Mouse (Mus musculus): ENCODE measurements around the gene Acer2. TPM values are rescaled to one million over a fixed set of nuclear protein-coding genes. Genes with fewer than 3 reads are reported as not detected.
A peak's percentile ranks its signal among the peaks of the same experiment; 100 is the strongest.

Gene Acer2
- total and polyA plus RNA-seq, 2 experiments from 2014 or later: 9.5 to 9.6 TPM

- H3K4me2 ChIP-seq (ENCODE audit: low read depth, low read length): peak overlapping the region; percentile 60
- H3K27ac ChIP-seq: peak overlapping the region; percentile 34; the same call in 1 of the 2 replicates
- no peaks in the 10 kb centered on the region for H3K27me3 ChIP-seq (ENCODE audit: insufficient read depth, low read length)
- no peak for TF ChIP-seq CTCF (IDR thresholded peaks at IDR 0.05; ENCODE audit: low read depth)
- no peaks in the 10 kb centered on the region for H3K9me3 ChIP-seq (ENCODE audit: low read length)
- H3K4me3 ChIP-seq (ENCODE audit: low read length): peak overlapping the region; percentile 44
- no peak; the same call in 1 of the 2 replicates for ATAC-seq
- no peak for DNase-seq (ENCODE audit: low spot score)
- H3K9ac ChIP-seq (replicated peaks; ENCODE audit: low read length): no peak overlapping the region; the same call in 1 of the 2 replicates
- 85% methylated on average over 7 of the region's 7 CpGs for WGBS
- H3K4me1 ChIP-seq (ENCODE audit: insufficient read depth, low read length): no peaks in the 10 kb centered on the region
- no peaks in the 10 kb centered on the region for H3K36me3 ChIP-seq (ENCODE audit: insufficient read depth, low read length)
Measured at GRCm38 (mm10) chr4:86930101-86930635, 56.0 kb downstream of the Acer2 start.

GRCm38 (mm10) chr4:86930636-86931456 is 56.6 kb downstream of the Acer2 start:
- peak overlapping the region; percentile 60 for H3K4me2 ChIP-seq (ENCODE audit: low read depth, low read length)
- H3K27ac ChIP-seq: peak overlapping the region; percentile 75
- no peaks in the 10 kb centered on the region for H3K27me3 ChIP-seq (ENCODE audit: insufficient read depth, low read length)
- H3K4me1 ChIP-seq (ENCODE audit: insufficient read depth, low read length): no peaks in the 10 kb centered on the region
- WGBS: 8% methylated on average over 33 of the region's 33 CpGs
- ATAC-seq (peak; percentile 80), DNase-seq (ENCODE audit: low spot score) (peak; percentile 79)
- H3K9ac ChIP-seq (replicated peaks; ENCODE audit: low read length): peak overlapping the region; percentile 59
- H3K36me3 ChIP-seq (ENCODE audit: insufficient read depth, low read length): no peaks in the 10 kb centered on the region
- TF ChIP-seq CTCF (IDR thresholded peaks at IDR 0.05; ENCODE audit: low read depth): no peak; the same call in 1 of the 2 replicates
- peak overlapping the region; percentile 44 for H3K4me3 ChIP-seq (ENCODE audit: low read length)
- H3K9me3 ChIP-seq (ENCODE audit: low read length): no peaks in the 10 kb centered on the region

- Histone ChIP-seq H3K9me3 (ENCODE audit: low read length) (no peaks in the 10 kb centered on the region), H3K4me3 (ENCODE audit: low read length) (no peak overlapping the region), H3K4me2 (ENCODE audit: low read depth, low read length) (no peak overlapping the region), H3K4me1 (ENCODE audit: insufficient read depth, low read length) (no peaks in the 10 kb centered on the region), H3K36me3 (ENCODE audit: insufficient read depth, low read length) (no peaks in the 10 kb centered on the region), H3K27me3 (ENCODE audit: insufficient read depth, low read length) (no peaks in the 10 kb centered on the region), H3K27ac (no peak overlapping the region), H3K9ac (replicated peaks; ENCODE audit: low read length) (no peak overlapping the region)
- DNase-seq (ENCODE audit: low spot score) (no peak), ATAC-seq (peak; percentile 8; the same call in 1 of the 2 replicates)
- WGBS: 79% methylated on average over 6 of the region's 6 CpGs
- TF ChIP-seq CTCF (IDR thresholded peaks at IDR 0.05; ENCODE audit: low read depth): peak; percentile 47
Measured at GRCm38 (mm10) chr4:86933026-86933425, 58.8 kb downstream of the Acer2 start.

- no peak overlapping the region for H3K9ac ChIP-seq (replicated peaks; ENCODE audit: low read length)
- H3K4me3 ChIP-seq (ENCODE audit: low read length): no peak overlapping the region
- ATAC-seq (no peak), DNase-seq (ENCODE audit: low spot score) (no peak)
- H3K27me3 ChIP-seq (ENCODE audit: insufficient read depth, low read length): no peaks in the 10 kb centered on the region
- no peaks in the 10 kb centered on the region for H3K36me3 ChIP-seq (ENCODE audit: insufficient read depth, low read length)
- no peaks in the 10 kb centered on the region for H3K9me3 ChIP-seq (ENCODE audit: low read length)
- no peak overlapping the region for H3K4me2 ChIP-seq (ENCODE audit: low read depth, low read length)
- no peak for TF ChIP-seq CTCF (IDR thresholded peaks at IDR 0.05; ENCODE audit: low read depth)
- H3K27ac ChIP-seq: no peak overlapping the region
- no peaks in the 10 kb centered on the region for H3K4me1 ChIP-seq (ENCODE audit: insufficient read depth, low read length)
- 94% methylated on average over 9 of the region's 9 CpGs for WGBS
Measured at GRCm38 (mm10) chr4:86936217-86936616, 62.0 kb downstream of the Acer2 start.

- TF ChIP-seq CTCF (IDR thresholded peaks at IDR 0.05; ENCODE audit: low read depth): no peak
- DNase-seq (ENCODE audit: low spot score): no peak
- no peak overlapping the region for H3K9ac ChIP-seq (replicated peaks; ENCODE audit: low read length)
- ATAC-seq: no peak
- H3K27ac ChIP-seq: no peak overlapping the region
- no peak overlapping the region for H3K4me3 ChIP-seq (ENCODE audit: low read length)
- 56% methylated on average over 3 of the region's 3 CpGs for WGBS
- no peaks in the 10 kb centered on the region for H3K4me1 ChIP-seq (ENCODE audit: insufficient read depth, low read length)
- H3K27me3 ChIP-seq (ENCODE audit: insufficient read depth, low read length): no peaks in the 10 kb centered on the region
- no peaks in the 10 kb centered on the region for H3K9me3 ChIP-seq (ENCODE audit: low read length)
- H3K36me3 ChIP-seq (ENCODE audit: insufficient read depth, low read length): no peaks in the 10 kb centered on the region
- no peak overlapping the region for H3K4me2 ChIP-seq (ENCODE audit: low read depth, low read length)
Measured at GRCm38 (mm10) chr4:86936706-86937105, 62.5 kb downstream of the Acer2 start.

GRCm38 (mm10) chr4:86942656-86943055 is 68.5 kb downstream of the Acer2 start:
- Histone ChIP-seq H3K4me3 (ENCODE audit: low read length) (no peak overlapping the region), H3K27ac (no peak overlapping the region), H3K4me2 (ENCODE audit: low read depth, low read length) (no peak overlapping the region), H3K9me3 (ENCODE audit: low read length) (no peaks in the 10 kb centered on the region), H3K4me1 (ENCODE audit: insufficient read depth, low read length) (no peaks in the 10 kb centered on the region), H3K36me3 (ENCODE audit: insufficient read depth, low read length) (no peaks in the 10 kb centered on the region), H3K27me3 (ENCODE audit: insufficient read depth, low read length) (no peaks in the 10 kb centered on the region), H3K9ac (replicated peaks; ENCODE audit: low read length) (no peak overlapping the region)
- TF ChIP-seq CTCF (IDR thresholded peaks at IDR 0.05; ENCODE audit: low read depth): no peak
- ATAC-seq (no peak), DNase-seq (ENCODE audit: low spot score) (no peak)
- 65% methylated on average over 6 of the region's 6 CpGs for WGBS

- DNase-seq (ENCODE audit: low spot score) (no peak), ATAC-seq (no peak)
- no peaks in the 10 kb centered on the region for H3K4me1 ChIP-seq (ENCODE audit: insufficient read depth, low read length)
- no peak for TF ChIP-seq CTCF (IDR thresholded peaks at IDR 0.05; ENCODE audit: low read depth)
- H3K9me3 ChIP-seq (ENCODE audit: low read length): no peaks in the 10 kb centered on the region
- H3K36me3 ChIP-seq (ENCODE audit: insufficient read depth, low read length): no peaks in the 10 kb centered on the region
- no peaks in the 10 kb centered on the region for H3K27me3 ChIP-seq (ENCODE audit: insufficient read depth, low read length)
- H3K4me3 ChIP-seq (ENCODE audit: low read length): no peak overlapping the region
- H3K27ac ChIP-seq: no peak overlapping the region
- H3K4me2 ChIP-seq (ENCODE audit: low read depth, low read length): no peak overlapping the region
- H3K9ac ChIP-seq (replicated peaks; ENCODE audit: low read length): no peak overlapping the region
- 63% methylated on average over 6 of the region's 6 CpGs for WGBS
Measured at GRCm38 (mm10) chr4:86943296-86943695, 69.1 kb downstream of the Acer2 start.
